Mouse (Mus musculus) CD4-positive, CD25-positive, alpha-beta regulatory T cell, adult 4 months (primary cell): ENCODE results near the gene Eid3. TPM values are rescaled to one million over a fixed set of nuclear protein-coding genes. Genes with fewer than 3 reads are reported as not detected.
A peak's percentile ranks its signal among the peaks of the same experiment; 100 is the strongest.

Experiments
- ATAC-seq: one replicate; pipeline ENCODE4 v1.8.0; 2017
- polyA plus RNA-seq, 2 experiments: library from polyadenylated mRNA; unstranded; fragments of 100-300 nt; shearing (Covaris generic); gene quantifications; one replicate each; pipeline ENCODE4 v1.2.1; 2017

The Eid3 gene
- polyA plus RNA-seq, 2 experiments from 2014 or later, result 0.58 to 0.98 TPM

DNA sequence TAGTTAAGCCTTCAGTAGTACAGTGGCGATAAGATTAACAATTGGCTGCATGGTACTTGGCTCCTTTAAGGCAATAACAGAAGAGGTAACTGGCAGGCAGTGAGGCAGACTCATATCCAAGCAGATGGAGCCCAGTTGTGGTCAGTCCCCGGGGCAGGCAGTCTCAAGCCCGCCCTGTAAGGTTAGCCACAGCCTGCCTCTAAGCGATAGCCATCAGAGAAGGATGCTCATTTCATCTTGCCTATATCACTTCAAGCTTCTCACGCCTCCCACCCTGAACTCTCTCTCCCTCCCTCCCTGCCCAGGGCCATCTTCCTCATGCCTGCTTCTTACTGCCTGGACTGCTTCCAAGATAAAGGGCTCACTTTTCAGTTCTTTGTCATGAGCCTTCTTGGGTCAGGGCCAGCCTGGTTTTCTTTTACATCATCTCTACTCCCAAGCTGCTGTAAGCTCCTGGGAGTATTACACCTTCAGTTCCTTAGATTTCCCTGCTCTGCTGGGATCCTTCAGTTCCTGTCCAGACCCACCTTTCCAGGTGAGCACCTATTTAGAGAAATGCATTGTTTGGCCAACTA is 3.2 kb upstream of the Eid3 start:
- no peak for ATAC-seq

DNA sequence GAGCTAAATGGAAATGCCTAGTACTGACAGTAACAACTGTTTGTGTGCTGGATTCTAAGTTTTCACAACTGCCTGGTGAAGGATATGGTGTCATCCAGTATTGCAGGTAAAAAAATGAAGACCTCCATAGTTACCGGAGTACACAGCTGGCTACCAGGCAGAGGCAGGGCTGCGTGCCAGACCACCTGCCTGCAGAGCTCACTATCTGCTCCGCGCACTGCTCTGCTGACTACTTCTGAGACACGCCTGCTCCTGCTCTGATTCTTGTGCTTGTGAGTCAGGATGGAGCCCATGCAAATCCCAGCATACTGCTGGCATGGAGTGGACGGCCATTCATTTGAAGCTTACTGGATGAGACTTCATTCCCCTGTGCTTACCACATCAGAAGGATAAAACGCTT is 2.6 kb upstream of the Eid3 start:
- ATAC-seq, result no peak

DNA sequence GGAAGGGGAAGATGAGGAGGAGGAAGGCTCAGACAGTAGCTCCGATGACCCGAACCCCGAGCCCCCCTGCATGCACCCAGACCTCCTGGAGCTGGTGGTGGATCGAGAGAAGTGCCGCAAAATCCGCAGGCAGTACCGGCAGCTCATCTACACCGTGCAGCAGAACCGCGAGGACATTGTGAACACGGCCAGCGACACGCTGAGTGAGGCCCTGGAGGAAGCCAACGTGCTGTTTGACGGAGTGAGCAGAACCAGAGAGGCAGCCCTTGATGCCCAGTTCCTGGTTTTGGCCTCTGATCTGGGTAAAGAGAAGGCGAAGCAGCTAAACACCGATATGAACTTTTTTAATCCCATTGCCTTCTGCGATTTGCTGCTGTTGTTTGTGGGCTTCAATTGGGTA is 406 bp downstream of the Eid3 start:
- ATAC-seq, result no peak

DNA sequence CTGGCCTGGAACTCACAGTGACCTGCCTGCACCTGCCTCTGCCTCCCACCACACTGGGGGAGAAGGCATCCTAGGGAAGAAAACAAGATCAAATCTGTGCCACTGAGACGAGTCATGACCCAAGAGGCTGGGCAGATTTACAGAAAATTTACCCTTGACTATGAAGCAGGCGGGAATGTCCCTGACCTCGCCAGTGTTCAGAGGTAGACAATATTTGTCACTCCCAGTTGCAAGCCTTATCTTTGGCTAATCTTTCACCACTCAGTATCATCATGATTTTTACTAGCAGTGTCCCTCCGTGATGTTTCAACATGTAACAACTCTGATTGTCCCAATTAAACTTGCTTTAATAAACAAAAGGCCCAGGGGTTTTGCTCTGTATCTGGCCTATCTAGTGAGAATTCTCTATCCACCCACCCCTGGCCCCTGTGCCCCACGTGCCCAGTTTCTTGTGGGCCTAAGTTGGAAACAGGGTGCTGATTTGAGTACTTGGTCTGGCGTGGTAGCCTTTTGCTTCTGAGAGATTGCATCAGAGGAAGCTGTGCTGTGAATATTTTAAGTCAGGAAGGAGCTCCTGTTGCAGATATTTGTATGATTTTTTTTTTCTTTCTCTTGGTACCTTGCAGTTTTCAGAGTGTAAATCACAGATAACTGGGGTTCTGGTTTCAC is 2.1 kb downstream of the Eid3 start:
- ATAC-seq, result no peak

DNA sequence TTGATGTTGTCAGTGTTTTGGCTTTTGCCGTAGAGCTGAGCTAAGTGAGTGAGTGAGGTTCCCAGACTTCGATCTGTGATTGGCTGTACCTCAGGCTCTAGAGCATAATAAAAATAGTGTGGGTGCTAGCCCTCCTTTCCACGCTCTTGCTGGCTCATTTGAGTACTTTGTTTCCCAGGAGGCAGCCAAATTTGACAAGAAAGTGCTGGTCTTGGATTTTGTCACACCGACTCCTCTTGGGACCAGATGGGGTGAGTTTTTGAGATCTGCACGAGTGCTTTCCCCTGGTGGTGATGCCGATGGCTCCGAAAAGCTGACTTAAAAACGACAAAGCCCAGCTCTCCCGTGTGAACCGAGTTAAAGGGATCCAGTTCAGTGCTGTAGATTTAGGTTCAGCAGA is 9.0 kb downstream of the Eid3 start:
- ATAC-seq, result no peak

DNA sequence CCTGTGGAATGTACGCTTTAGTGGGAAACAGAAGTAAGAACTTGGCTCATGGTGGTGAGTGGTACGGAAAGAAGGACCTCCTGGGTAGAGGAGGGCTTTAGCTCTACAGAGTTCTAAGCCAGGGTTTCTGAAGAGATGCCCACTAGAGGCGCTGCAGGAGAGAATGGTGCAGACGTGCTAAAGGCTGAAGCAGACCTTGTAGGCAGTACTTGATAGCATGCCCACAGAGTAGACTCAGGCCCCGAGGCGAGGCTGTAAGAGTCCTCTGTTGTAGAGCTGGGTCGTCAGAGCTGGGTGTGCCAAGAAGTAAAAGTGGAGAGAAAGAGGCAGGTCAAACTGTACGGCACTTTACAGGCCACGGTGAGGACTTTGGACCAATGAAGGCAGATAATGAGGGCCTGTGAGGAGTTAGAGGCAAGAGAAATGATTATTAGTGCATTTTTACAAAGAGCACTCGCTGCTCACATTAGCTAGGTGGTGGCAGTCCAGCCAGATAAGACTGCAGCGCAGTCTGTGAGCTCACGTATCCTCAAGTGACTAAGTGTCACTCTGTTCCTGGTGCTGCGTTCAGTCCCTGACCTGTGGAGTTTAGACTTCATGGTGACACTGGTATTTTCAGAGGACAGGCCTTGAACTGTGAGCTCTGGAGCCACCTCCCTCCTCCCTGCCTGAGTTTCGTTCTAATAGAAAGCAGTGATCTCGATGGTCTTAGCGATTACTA is 9.8 kb downstream of the Eid3 start:
- no peak for ATAC-seq

DNA sequence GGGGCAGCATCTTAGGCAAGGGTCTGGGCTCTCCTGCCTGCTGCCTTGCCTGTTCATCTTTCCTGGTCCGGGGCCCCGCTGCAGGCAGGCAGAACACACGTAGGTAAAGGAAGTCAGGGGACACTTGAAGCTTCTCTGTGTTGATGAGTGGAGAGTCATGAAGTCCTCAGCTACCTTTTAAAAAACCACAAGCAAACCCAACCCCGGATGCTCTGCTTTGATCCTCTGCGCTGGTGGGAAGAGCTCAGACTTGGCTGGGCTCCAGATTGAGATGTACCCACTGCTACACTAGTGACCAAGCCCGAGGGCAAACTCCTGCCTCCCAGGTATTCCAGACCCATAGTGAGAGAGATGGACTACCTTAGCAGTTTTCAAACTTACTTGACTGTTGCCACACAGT is 20.9 kb downstream of the Eid3 start:
- ATAC-seq, result peak; percentile 89

DNA sequence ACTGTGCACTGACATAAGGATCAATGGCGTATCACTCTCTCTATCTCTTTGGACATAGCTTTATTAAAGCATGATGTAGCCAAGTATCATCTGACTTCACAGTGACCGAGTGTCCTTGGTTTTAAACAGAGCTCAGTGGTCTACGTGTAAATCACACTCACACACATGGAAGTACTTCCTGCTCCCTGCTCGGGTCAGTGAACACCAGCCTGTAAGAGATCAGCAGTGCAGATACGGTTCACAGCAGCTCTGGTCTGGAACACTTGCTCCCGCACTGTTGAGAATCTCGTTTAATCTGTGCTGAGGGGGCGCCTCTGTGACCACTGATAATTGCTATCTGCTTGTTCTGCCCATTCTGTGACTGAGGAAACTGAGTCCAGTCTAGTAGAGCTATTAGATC is 22.1 kb downstream of the Eid3 start:
- no peak for ATAC-seq

DNA sequence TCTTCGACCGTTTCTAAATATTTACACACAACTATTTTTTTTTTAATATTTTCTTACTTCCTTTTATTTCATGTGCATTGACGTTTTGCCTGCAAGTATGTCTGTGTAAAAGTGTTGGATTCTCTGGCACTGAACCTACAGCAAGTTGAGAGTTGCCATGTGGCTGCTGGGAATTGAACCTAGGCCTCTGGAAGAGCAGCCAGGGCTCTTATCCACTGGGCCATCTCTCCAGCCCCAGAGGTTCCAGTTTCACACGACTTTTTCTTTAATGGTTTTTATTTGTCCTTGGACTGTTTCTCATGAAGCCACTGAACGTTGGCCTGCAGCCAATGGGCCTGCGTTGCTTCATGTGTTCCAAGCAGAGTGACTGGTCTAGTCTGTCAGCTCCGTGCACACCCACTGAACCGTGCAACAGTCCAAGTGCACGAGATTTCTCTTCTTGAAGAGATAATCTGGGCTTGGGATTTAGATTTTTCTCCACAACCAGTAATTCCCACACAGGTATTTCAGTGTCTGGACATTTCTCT is 23.1 kb downstream of the Eid3 start:
- ATAC-seq, result no peak

DNA sequence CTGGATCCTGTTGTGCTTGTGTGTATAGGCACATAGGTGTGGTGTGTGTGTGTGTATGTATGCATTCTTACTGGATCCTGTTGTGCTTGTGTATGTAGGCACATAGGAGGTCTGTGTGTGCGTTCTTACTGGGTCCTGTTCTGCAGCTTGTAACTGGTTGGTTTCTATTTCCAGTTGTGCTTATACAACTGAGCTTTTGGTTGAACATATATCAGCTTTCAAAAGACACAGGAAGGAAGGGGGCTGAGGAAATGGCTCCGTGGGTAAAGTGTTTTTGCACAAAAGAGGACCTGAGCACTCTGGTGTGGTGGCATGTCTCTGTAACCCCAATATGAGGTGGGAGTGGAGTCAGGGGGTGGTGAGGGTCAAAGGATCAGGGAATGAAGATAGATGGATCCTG is 24.5 kb downstream of the Eid3 start:
- peak; percentile 63 for ATAC-seq

DNA sequence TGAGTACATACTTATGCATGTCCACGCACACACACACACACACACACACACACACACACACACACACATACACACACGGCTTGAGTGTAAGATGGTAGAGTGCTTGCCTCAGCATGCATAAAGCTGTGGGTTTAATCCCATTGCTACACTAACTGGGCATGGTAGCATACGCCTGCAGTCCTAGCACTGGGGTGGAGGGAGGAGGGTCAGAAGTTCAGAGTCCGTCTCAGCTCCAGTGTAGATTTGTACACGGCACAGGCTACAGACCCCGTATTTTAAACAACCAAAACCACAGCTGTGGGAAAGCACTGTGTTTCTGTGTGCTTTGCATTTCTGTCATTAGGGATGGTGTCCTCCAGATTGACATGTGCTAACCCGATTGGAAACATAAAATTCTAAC is 25.0 kb downstream of the Eid3 start:
- no peak for ATAC-seq

DNA sequence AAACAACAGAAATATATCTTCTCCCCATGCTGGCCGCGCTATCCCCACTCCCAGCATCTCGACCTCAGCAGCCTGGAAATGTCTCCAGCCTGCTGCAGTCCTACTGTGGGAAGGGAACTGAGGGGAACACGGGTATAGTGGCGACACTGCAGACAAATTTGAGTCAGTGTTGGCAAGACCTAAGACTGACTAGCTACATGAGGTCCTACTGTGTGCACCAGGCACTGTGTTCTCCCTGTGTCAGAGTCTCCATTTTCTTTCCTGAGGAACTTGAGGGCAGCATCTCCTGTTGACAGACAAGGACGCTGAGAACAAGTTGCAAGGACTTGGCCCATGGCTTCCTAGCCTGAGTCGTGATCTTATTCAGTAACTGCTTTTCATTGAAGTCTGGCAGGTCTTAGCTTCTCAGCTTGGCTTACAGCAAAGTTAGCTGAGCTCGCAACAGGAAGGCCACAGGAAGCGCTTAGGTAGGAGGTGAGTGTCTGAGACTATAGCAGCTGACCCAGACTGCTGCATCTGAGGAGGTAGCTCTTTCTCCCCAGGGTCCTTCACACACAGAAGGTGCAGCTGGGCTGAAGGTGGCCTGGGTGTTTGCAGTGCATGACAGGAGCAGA is 26.1 kb downstream of the Eid3 start:
- ATAC-seq, result peak; percentile 44

DNA sequence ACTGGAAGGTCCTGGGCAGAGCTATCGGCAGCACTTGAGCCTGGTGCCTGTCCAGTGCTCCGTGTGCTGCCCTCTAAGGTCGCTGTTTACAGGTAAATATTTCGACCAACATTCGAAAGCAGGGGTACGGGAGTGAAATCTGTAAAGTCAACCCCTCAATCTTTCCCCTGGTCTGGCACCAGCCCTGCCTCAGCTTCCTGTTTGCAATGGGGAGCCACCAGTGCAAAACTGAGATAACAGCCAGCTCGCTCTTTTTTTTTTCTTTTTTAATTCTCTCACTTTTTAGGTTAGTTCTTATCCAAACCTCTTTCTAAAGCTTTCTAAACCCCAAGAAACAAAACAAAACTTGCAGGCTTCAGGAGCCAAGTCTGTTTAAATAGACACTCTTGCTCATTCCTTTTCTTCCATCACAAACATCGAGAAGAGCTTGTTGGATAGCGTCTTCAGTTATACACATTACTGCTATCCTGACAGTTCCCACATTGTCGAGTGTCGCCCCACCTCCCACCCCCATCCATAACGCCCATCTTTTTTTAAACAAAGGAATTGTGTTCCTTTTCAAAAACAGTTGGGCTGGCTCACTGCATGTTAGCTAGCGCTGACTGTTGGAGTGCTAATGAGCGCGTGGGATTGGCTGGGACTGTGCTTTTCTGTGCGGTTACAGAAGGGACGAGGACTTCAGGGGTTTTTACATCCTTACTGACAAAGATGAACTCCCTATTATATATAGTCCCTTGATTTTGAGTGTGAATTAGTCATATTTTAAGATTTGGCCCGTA is 27.6 kb downstream of the Eid3 start:
- no peak for ATAC-seq

DNA sequence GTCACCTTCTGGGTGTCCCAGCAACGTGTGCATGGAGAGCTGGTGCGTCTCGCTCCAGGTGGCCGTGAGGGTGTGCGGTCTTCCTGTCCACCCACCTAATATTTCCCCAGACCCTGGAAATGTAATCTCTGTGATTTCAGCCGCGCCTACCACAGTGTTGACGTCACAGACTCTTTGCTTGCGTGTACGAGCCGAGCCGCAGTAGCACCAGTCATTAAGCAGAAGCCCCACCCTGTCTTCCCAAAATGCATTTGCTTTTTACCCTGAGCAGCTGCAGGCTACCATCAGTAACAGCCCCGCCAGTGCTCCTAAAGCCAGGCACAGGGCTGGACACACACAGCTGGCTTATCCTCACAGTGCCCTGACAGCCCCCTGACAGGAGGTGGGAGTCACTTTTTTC is 31.5 kb downstream of the Eid3 start:
- no peak for ATAC-seq

DNA sequence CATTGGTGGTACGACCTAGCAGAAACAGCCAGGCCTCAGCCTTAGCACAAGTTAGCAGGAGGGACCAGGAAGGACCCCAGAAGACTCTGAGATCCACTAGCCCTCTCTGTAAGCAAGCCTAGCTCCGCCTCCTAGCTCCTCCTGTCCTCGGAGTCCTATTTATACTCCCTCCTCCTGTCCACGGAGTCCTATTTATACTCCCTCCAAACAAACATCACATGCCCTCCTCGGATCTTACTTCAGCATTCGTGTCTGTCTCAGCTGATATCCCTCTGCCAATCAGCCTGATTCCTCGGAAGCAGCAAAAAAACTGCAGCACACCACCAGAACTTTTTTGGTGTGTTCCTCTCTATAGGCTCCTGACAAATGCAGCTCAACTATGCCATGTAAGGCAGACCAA is 32.5 kb downstream of the Eid3 start:
- ATAC-seq, result no peak

DNA sequence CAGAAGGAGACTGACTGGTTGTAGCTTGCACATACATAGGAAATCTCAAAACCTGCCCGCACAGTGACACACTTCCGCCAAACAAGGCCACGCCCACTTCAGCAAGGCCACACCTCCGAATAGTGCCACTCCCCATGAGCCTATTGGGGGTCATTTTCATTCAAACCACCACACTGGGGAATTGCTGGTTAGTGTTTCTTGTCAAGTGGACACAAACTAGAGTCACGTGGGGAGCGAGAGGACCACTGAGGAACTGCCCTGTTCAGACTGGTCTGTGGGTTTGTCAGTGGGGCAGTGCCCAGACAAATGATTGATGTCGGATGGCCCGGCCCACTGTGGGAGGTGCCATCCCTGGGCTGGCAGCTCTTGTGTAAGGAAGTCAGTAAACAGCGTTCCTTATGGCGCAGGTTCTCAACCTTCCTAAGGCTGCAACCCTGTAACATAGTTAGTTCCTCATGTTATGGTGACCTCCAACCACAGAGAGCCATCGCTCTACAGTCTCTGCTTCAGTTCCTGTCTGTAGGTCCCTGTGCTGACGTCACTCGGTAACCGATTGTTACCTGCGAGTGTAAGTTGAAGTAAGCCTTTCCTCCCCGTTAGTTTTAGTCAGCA is 33.5 kb downstream of the Eid3 start:
- ATAC-seq, result peak; percentile 83

DNA sequence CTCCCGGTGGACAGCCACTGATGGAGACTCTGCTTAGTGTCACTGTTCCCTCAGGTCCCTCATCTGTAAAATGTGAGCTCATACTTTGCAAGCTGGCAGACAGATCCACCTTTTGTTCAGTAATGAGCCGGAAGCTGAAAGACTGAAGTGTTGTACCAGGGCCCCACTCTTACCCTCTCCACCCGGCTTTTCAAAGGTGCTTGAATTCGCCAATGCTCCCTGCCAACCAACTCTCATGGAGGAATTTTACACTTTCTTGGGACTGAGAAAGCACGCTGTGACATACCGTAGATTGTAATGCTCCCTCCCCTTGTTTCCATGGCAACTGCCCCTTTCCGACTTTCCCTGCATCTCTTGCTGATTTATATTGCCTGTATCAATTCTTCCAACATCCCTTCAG is 34.1 kb downstream of the Eid3 start:
- ATAC-seq, result no peak

DNA sequence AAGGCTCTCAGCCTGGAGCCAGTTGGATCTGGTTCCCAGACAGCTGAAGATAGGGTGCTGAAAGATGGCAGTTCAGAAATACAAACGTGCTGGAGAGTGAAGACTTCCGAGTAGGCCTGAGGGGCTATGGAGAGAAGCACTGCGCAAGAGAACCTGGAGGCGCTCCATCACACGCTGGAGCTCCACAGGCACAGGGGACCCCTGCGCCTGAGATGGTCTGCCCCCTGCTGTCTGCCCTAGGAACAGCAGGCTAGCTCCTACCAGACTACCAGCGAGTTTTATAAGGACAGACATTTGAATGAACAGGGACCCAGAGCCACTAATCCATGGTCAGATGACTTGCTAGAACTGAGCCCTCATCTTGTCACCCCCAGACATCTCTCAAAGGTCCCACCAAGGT is 35.0 kb downstream of the Eid3 start:
- ATAC-seq, result peak; percentile 68

DNA sequence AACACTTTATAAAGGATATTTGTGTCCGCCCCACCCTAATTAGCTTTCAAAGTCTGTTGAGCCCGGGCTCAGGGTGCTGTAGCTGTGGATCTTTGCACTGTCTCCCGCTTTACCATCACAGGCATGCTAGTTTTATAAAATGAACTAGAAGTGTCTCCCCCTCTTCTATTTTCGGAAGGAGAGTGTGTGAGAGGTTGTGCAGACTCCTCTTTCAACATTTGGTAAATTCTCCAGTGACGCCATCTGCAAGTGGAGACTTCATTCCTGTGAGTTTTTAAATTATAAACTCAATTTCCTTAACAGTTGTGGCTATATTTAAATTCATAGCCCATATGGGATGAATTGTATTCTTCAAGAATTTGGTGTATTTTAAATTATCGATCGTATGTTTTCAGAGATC is 42.1 kb downstream of the Eid3 start:
- ATAC-seq, result no peak

DNA sequence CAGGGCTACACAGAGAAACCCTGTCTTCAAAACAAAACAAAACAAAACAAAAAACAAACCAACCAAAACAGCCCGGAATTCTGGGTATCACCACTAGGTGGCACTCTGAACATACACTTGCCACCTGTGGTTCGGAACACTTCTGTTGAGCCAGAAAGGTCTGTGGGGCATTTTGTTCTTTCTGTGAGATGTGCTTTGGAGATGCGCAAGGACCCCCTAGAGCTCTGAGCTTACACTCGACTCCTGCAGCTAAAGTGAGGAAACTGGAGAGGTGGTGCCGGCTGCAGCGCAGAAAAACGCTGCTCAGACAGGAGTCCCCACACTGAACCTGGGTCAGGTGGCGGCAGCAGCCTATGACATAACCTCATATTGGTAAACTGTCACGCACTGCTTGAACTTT is 43.0 kb downstream of the Eid3 start:
- ATAC-seq, result peak; percentile 88

DNA sequence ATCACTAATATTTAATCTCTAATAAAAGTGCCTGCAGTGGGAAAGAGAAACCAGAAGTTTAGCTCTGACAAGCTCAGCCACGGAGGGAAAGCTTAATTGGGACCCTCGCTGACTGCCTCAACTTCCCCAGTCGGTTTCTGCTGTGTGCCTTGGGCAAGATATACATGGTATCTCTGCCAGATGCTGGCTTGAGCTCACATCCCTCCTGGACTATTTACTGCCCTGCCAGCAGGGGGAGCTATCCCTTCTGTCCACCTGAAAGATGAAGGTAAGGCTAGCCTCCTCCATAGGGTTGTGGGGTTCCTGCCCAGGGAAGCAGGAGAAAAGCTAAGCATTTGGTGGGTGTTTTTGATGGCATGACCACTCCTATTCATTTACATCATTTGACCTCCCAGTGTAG is 43.8 kb downstream of the Eid3 start:
- no peak for ATAC-seq

DNA sequence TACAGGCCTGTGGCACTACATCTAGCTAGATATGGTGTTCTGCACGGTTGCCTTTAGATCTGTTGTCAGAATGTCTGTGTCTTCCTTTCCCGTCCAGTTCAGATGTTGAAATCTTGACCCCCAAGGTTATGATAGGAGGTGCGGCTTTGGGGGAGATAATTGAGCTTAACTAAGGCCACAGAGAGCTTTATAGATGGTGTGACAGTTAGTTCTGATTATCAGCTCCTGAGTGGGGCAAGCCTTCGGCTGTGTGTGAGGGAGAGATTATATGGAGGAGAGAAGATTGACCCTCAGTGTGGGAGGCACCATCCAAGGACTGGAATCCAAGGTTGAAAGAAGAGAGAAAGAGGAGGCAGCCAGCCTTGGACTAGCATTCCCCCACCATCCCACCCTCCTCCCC is 46.8 kb downstream of the Eid3 start:
- ATAC-seq, result no peak
